In the genomic region with DNA sequence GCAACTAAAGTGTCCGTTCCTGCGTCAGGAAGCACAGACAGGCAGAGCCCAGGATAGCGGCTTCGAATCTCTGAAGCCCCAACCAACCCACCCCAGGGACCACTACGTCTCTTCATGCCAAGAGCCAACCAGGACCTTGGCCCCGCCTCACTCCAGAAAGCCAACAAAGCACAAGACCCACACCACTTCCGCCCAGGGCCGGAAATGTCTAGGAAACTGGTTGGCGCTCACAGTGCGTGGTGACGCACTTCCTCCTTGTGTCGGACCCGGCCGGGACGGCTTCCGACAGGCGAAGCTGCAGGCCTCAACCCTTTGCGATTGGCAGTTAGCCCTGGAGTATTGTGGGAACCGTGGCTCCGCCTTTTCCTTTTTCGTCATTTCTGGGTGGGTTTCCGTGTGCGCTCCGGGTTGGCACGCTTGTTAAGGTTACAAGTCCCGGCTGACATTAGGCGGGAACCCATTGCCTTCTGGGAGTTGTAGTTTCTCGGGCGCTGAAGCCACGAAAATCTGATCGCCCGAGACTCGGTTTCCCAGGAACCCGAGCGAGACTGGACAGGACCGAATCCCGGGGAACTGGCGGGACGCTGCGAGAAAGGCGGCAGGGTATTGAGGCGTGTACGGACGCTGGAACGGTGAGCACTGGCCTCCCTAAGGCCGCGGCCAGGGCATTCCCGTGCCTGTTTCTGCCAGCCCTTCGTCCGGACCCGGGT, we compare ENCODE assay signal across 8 mouse cellular contexts. TPM values are rescaled to one million over a fixed set of nuclear protein-coding genes. Genes with fewer than 3 reads are reported as not detected.
DNase-seq lines count a peak whose midpoint lies in the region; ATAC-seq lines count a peak whose summit lies in the region.

Gene Tssc4, plus strand, starts transcription at position 368 of the 710 bp plus-strand sequence.

- no peaks in the 10 kb centered on the region for H3K9me3 ChIP-seq in heart, embryonic 13.5 days
- no peaks in the 10 kb centered on the region for H3K9me3 ChIP-seq in liver, embryonic 12.5 days (replicated peaks)
- H3K9me3 ChIP-seq in stomach, embryonic 15.5 days, result no peaks in the 10 kb centered on the region

- H3K27me3 ChIP-seq in heart, embryonic 13.5 days (replicated peaks), result no peaks in the 10 kb centered on the region
- H3K27me3 ChIP-seq in liver, embryonic 12.5 days (replicated peaks), result no peaks in the 10 kb centered on the region
- H3K27me3 ChIP-seq in stomach, embryonic 15.5 days (replicated peaks), result no peaks in the 10 kb centered on the region

- H3K9ac ChIP-seq in heart, embryonic 13.5 days, result peak within 1 kb of the TSS; percentile 96
- H3K9ac ChIP-seq in liver, embryonic 12.5 days, result peak within 1 kb of the TSS; percentile 88
- peak within 1 kb of the TSS; percentile 76 for H3K9ac ChIP-seq in stomach, embryonic 15.5 days

- H3K4me1 ChIP-seq in brown adipose tissue, adult 24 weeks (ENCODE audit: control insufficient read depth, insufficient read depth, insufficient read length, low read length), result peaks cover 17% of the 10 kb centered on the region
- H3K4me1 ChIP-seq in heart, embryonic 13.5 days, result peaks cover 26% of the 10 kb centered on the region
- peaks cover 27% of the 10 kb centered on the region for H3K4me1 ChIP-seq in liver, embryonic 12.5 days
- peaks cover 23% of the 10 kb centered on the region for H3K4me1 ChIP-seq in stomach, embryonic 15.5 days

- H3K4me2 ChIP-seq in heart, embryonic 13.5 days, result peak within 1 kb of the TSS; percentile 98
- H3K4me2 ChIP-seq in liver, embryonic 12.5 days, result peak within 1 kb of the TSS; percentile 96
- peak within 1 kb of the TSS; percentile 91 for H3K4me2 ChIP-seq in stomach, embryonic 15.5 days

- WGBS in heart, embryonic 13.5 days, result under 1% methylated on average over 51 of the region's 51 CpGs
- 2% methylated on average over 51 of the region's 51 CpGs for WGBS in liver, embryonic 12.5 days (ENCODE audit: insufficient replicate concordance)
- WGBS in stomach, embryonic 15.5 days, result under 1% methylated on average over 51 of the region's 51 CpGs

- peak; percentile 98 for DNase-seq in CD4-positive, CD25-positive, alpha-beta regulatory T cell, adult 2 months (ENCODE audit: low read depth, low spot score)
- peak; percentile 97 for DNase-seq in fat pad, adult 2 months (ENCODE audit: extremely low read depth, low read depth, low spot score)
- peak; percentile 98 for DNase-seq in kidney, postnatal 10 days
- DNase-seq in natural killer cell, adult 2 months (ENCODE audit: low spot score in 2 of 2), result peak; percentile 94 to 98

- H3K36me3 ChIP-seq in heart, embryonic 13.5 days, result peaks cover 58% of the 10 kb centered on the region
- peaks cover 59% of the 10 kb centered on the region for H3K36me3 ChIP-seq in liver, embryonic 12.5 days
- H3K36me3 ChIP-seq in stomach, embryonic 15.5 days, result peaks cover 42% of the 10 kb centered on the region

- H3K4me3 ChIP-seq in brown adipose tissue, adult 24 weeks (ENCODE audit: insufficient read depth, low read depth, low read length), result peak within 1 kb of the TSS; percentile 77
- peak within 1 kb of the TSS; percentile 84 for H3K4me3 ChIP-seq in heart, embryonic 13.5 days
- H3K4me3 ChIP-seq in liver, embryonic 12.5 days, result peak within 1 kb of the TSS; percentile 84
- H3K4me3 ChIP-seq in stomach, embryonic 15.5 days (replicated peaks), result peak within 1 kb of the TSS; percentile 82

- peak; percentile 93 for ATAC-seq in heart, embryonic 13.5 days (ENCODE audit: extremely low read depth, insufficient number of reproducible peaks, low FRiP score, low TSS enrichment)
- ATAC-seq in liver, embryonic 12.5 days, result peak; percentile 95
- peak; percentile 96 for ATAC-seq in stomach, embryonic 15.5 days (ENCODE audit: insufficient read depth, low FRiP score, low read depth)

- peak within 1 kb of the TSS; percentile 82 for H3K27ac ChIP-seq in brown adipose tissue, adult 24 weeks (replicated peaks; ENCODE audit: low read depth, low read length)
- peak within 1 kb of the TSS; percentile 90 for H3K27ac ChIP-seq in heart, embryonic 13.5 days (replicated peaks)
- H3K27ac ChIP-seq in liver, embryonic 12.5 days, result peak within 1 kb of the TSS; percentile 76
- peak within 1 kb of the TSS; percentile 95 for H3K27ac ChIP-seq in stomach, embryonic 15.5 days

RNA-seq across cellular contexts. Expression of gene Tssc4, which starts in this region (rescaled TPM):
- 6.7 and 13.2 TPM in 2 replicates for polyA plus RNA-seq in brown adipose tissue, adult 24 weeks (2012; ENCODE audit: insufficient read depth, insufficient read length, missing spikeins)
- polyA plus RNA-seq in heart, embryonic 13.5 days (2015; fragmentation: Nextera tagmentation; extraction: Ambion mirVana), result 58.2 and 60.7 TPM in 2 replicates
- 50.2 and 50.5 TPM in 2 replicates for polyA plus RNA-seq in liver, embryonic 12.5 days (2016; fragmentation: Nextera tagmentation; extraction: Ambion mirVana)
- polyA plus RNA-seq in stomach, embryonic 15.5 days (2015; fragmentation: Nextera tagmentation; extraction: Ambion mirVana), result 78.7 and 84.8 TPM in 2 replicates

Comparison
In these comparisons a context has a peak if more than half of its experiments do, and no peak if none do; other contexts are left out.
1. Peak in every context shown above with its lines: DNase-seq, ATAC-seq, H3K4me3 ChIP-seq and H3K27ac ChIP-seq.